ENCODE assay signal across 9 mouse cellular contexts in the genomic region with DNA sequence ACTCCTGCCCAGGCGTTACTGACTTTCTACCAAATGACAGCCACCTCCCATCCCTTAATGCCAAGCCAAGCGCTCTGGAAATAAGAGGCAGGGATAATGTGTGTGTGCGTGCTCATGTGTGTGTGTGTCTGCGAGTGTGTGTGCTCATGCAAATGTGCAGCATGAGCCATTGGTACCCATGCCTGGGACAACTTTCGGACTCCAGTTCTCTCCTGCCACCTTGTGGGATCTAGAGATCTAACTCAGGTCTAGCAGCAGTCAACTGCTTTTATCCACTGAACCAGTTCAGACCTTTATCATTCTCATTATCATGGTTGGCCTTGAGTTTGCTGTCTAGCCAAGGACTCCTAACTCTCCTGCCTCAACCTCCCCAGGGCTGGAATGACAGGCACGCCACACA. TPM values are rescaled to one million over a fixed set of nuclear protein-coding genes. Genes with fewer than 3 reads are reported as not detected.
DNase-seq lines count a peak whose midpoint lies in the region; ATAC-seq lines count a peak whose summit lies in the region.
"Had no signal": no experiment of that assay in that cellular context is flagged by ENCODE, and none has a peak within 500 bp of the region (broad histone marks: within the 10 kb centered on the region; RNA-seq: fewer than 3 reads in every experiment).

No protein-coding gene starts in this region.

- ATAC-seq in heart, embryonic 14.5 days (ENCODE audit: insufficient number of reproducible peaks, insufficient read depth, low FRiP score, low read depth) = no peak

- no peak overlapping the region for H3K4me3 ChIP-seq in heart, embryonic 14.5 days (ENCODE audit: control insufficient read depth in 1 of 2, insufficient read depth in 1 of 2, low read depth in 1 of 2, low read length in 2 of 2)
- peak overlapping the region; percentile 17; the same call in 1 of the 2 replicates for H3K4me3 ChIP-seq in limb, embryonic 10.5 days

- peaks cover 9 to 24% of the 10 kb centered on the region in 2 experiments for H3K4me1 ChIP-seq in heart, embryonic 14.5 days (ENCODE audit: control insufficient read depth in 2 of 2, insufficient read depth in 2 of 2, low read length in 2 of 2)
- peaks cover 24% of the 10 kb centered on the region for H3K4me1 ChIP-seq in limb, embryonic 10.5 days

- no peak overlapping the region for H3K27ac ChIP-seq in heart, embryonic 14.5 days (replicated peaks in 1 of 2; ENCODE audit: control insufficient read depth in 1 of 2, insufficient read depth in 1 of 2, low read depth in 2 of 2, low read length in 2 of 2)
- no peak overlapping the region for H3K27ac ChIP-seq in limb, embryonic 10.5 days

- H3K9ac ChIP-seq in heart, embryonic 14.5 days (ENCODE audit: low read length) = no peak overlapping the region

- no peak for DNase-seq in heart, postnatal 14 days
- peak; percentile 70 for DNase-seq in 3T3-L1 (ENCODE audit: low read depth, low spot score)
- DNase-seq in MN1 (ENCODE audit: low spot score) = peak; percentile 76
- DNase-seq in limb, embryonic 10.5 days (ENCODE audit: low spot score) = no peak
- no peak for DNase-seq in frontal cortex, postnatal 10 days (ENCODE audit: low spot score in 2 of 2)
- DNase-seq in ovary, postnatal 10 days (ENCODE audit: low spot score) = no peak
- no peak for DNase-seq in thymus, adult 18-20 months
- DNase-seq: layer of hippocampus, postnatal 36 days had no signal

- no peaks in the 10 kb centered on the region for H3K27me3 ChIP-seq in heart, embryonic 14.5 days (ENCODE audit: control insufficient read depth, insufficient read depth, low read length)
- H3K27me3 ChIP-seq in limb, embryonic 10.5 days (ENCODE audit: low read depth, poor library complexity, severe bottlenecking) = no peaks in the 10 kb centered on the region

- 0 out of 2 replicates have a peak overlapping the region, but pooled peaks have one; percentile 91 for H3K4me2 ChIP-seq in heart, embryonic 14.5 days (ENCODE audit: low read length)

- H3K9me3 ChIP-seq in heart, embryonic 14.5 days (ENCODE audit: control insufficient read depth, low read length) = no peaks in the 10 kb centered on the region
- no peaks in the 10 kb centered on the region for H3K9me3 ChIP-seq in limb, embryonic 10.5 days (replicated peaks)

- intact Hi-C loops in heart, postnatal 14 days (cut with DNase I) = loop anchor here (2.0 to 10.0 kb wide), 2 partner anchors 21 to 283 kb away; partner anchors contain the start of genes Mum1 and Wdr18

- WGBS in heart, embryonic 14.5 days = 54% methylated on average over 6 of the region's 6 CpGs
- WGBS in limb, embryonic 10.5 days = 63% methylated on average over 6 of the region's 6 CpGs

- H3K36me3 ChIP-seq in heart, embryonic 14.5 days (ENCODE audit: control insufficient read depth, insufficient read depth, low read length) = peaks cover 31% of the 10 kb centered on the region
- peaks cover 31% of the 10 kb centered on the region for H3K36me3 ChIP-seq in limb, embryonic 10.5 days

RNA-seq across cellular contexts. Expression of gene Ndufs7, which starts 1.1 kb away (rescaled TPM):
- polyA plus RNA-seq in heart, embryonic 14.5 days (2014; fragmentation: Nextera tagmentation; extraction: Ambion mirVana) = 721 and 734 TPM in 2 replicates
- 100 to 1,000 TPM; 728 to 743 TPM for total RNA-seq in heart, postnatal 14 days (2021)
- polyA plus RNA-seq in limb, embryonic 10.5 days (2016; fragmentation: Nextera tagmentation; extraction: Ambion mirVana) = 311 and 345 TPM in 2 replicates

RNA-seq across cellular contexts. Expression of gene Gamt, which starts 13.0 kb away (rescaled TPM):
- 60.3 and 61.5 TPM in 2 replicates for polyA plus RNA-seq in heart, embryonic 14.5 days (2014; fragmentation: Nextera tagmentation; extraction: Ambion mirVana)
- 10 to 100 TPM; 11.6 to 14.5 TPM for total RNA-seq in heart, postnatal 14 days (2021)
- 14.4 and 18.4 TPM in 2 replicates for polyA plus RNA-seq in limb, embryonic 10.5 days (2016; fragmentation: Nextera tagmentation; extraction: Ambion mirVana)

RNA-seq across cellular contexts. Expression of gene Dazap1, which starts 13.4 kb away (rescaled TPM):
- polyA plus RNA-seq in heart, embryonic 14.5 days (2014; fragmentation: Nextera tagmentation; extraction: Ambion mirVana) = 25.0 and 27.5 TPM in 2 replicates
- 10 to 100 TPM; 68.2 to 76.3 TPM for total RNA-seq in heart, postnatal 14 days (2021)
- polyA plus RNA-seq in limb, embryonic 10.5 days (2016; fragmentation: Nextera tagmentation; extraction: Ambion mirVana) = 61.2 and 66.2 TPM in 2 replicates

RNA-seq across cellular contexts. Expression of gene Mum1, which starts 21.6 kb away (rescaled TPM):
- polyA plus RNA-seq in heart, embryonic 14.5 days (2014; fragmentation: Nextera tagmentation; extraction: Ambion mirVana) = 28.5 and 29.3 TPM in 2 replicates
- 10 to 100 TPM; 17.0 to 21.0 TPM for total RNA-seq in heart, postnatal 14 days (2021)
- polyA plus RNA-seq in limb, embryonic 10.5 days (2016; fragmentation: Nextera tagmentation; extraction: Ambion mirVana) = 122 and 128 TPM in 2 replicates

RNA-seq across cellular contexts. Expression of gene Rps15, which starts 44.4 kb away (rescaled TPM):
- polyA plus RNA-seq in heart, embryonic 14.5 days (2014; fragmentation: Nextera tagmentation; extraction: Ambion mirVana) = 648 and 723 TPM in 2 replicates
- total RNA-seq in heart, postnatal 14 days (2021) = 100 to 1,000 TPM; 652 to 716 TPM
- 1,092 and 1,255 TPM in 2 replicates for polyA plus RNA-seq in limb, embryonic 10.5 days (2016; fragmentation: Nextera tagmentation; extraction: Ambion mirVana)

Comparison
In these comparisons a context has a peak if more than half of its experiments do, and no peak if none do; other contexts are left out.
1. DNase-seq: peak in 3T3-L1 (single experiment) and MN1 (single experiment); none in heart, postnatal 14 days (0 of 2), limb, embryonic 10.5 days (single experiment), frontal cortex, postnatal 10 days (0 of 2), ovary, postnatal 10 days (single experiment) and thymus, adult 18-20 months (0 of 2).